In genomic region chr9:56119651-56120050, GRCm38 (mm10) we compare ENCODE assay signal across 12 mouse cellular contexts.
"Had no signal": no experiment of that assay in that cellular context is flagged by ENCODE, and none has a peak within 500 bp of the region (broad histone marks: within the 10 kb centered on the region; RNA-seq: fewer than 3 reads in every experiment).

No protein-coding gene starts in this region.

- H3K4me1 ChIP-seq: liver, embryonic 12.5 days had no signal

- H3K27ac ChIP-seq: limb, embryonic 15.5 days; liver, embryonic 12.5 days; lung, embryonic 15.5 days; macrophage; midbrain, embryonic 12.5 days had no signal

- H3K9ac ChIP-seq: limb, embryonic 15.5 days; liver, embryonic 12.5 days; lung, embryonic 15.5 days had no signal

- DNase-seq: kidney, postnatal 10 days; layer of hippocampus, postnatal 36 days; lung, postnatal 14 days; right cerebral cortex, adult 18-20 months; right cerebral cortex, postnatal 25 days; thymus, postnatal 4 days had no signal

- ATAC-seq: liver, embryonic 12.5 days had no signal

- H3K9me3 ChIP-seq: limb, embryonic 15.5 days; liver, embryonic 12.5 days; lung, embryonic 15.5 days; midbrain, embryonic 12.5 days had no signal

- H3K36me3 ChIP-seq: limb, embryonic 15.5 days; lung, embryonic 15.5 days; midbrain, embryonic 12.5 days had no signal

- H3K27me3 ChIP-seq: limb, embryonic 15.5 days; lung, embryonic 15.5 days had no signal

- H3K4me3 ChIP-seq: liver, embryonic 12.5 days; lung, embryonic 15.5 days; megakaryocyte, embryonic 14.5 days; midbrain, embryonic 12.5 days had no signal

- H3K4me2 ChIP-seq: liver, embryonic 12.5 days had no signal
